Mouse (Mus musculus) spleen, adult 2 months (tissue): Measurements from ENCODE around the gene Apc2. TPM values are rescaled to one million over a fixed set of nuclear protein-coding genes. Genes with fewer than 3 reads are reported as not detected.

Source experiments
- DNase-seq, 2 experiments: peaks; one replicate each; pipeline versions ENCODE4 v3.0.0 to v3.0.0-alpha.2; 2012 to 2021; ENCODE audit warnings: low spot score in 2 of 2, low read depth in 1 of 2
- H3K27ac ChIP-seq: fragments of 200-500 bp; 2 replicates; pipeline ENCODE4 v1.5.1; 2012; ENCODE audit warnings: low read length, inconsistent platforms; ENCODE audit not compliant: insufficient read depth
- H3K27me3 ChIP-seq: fragments of 200-500 bp; 2 replicates; pipeline ENCODE4 v1.6.1; 2012; ENCODE audit warnings: mild to moderate bottlenecking, moderate library complexity, low read length, inconsistent platforms; ENCODE audit not compliant: control insufficient read depth, insufficient read depth
- H3K36me3 ChIP-seq: fragments of 200-500 bp; 2 replicates; pipeline ENCODE4 v1.6.1; 2012; ENCODE audit warnings: mild to moderate bottlenecking, low read length, inconsistent platforms; ENCODE audit not compliant: control insufficient read depth, insufficient read depth
- H3K4me1 ChIP-seq: fragments of 200-500 bp; 2 replicates; pipeline ENCODE4 v1.6.1; 2011; ENCODE audit warnings: inconsistent platforms; ENCODE audit not compliant: control insufficient read depth, insufficient read depth, insufficient read length
- H3K4me3 ChIP-seq: fragments of 200-500 bp; 2 replicates; pipeline ENCODE4 v1.5.1; 2011; ENCODE audit warnings: mild to moderate bottlenecking, inconsistent platforms; ENCODE audit not compliant: insufficient read depth, insufficient read length; ENCODE audit errors: extremely low read depth
- CTCF ChIP-seq: fragments of 200-500 bp; IDR thresholded peaks from 2 replicates; pipeline ENCODE4 v1.5.1; 2011; ENCODE audit warnings: mild to moderate bottlenecking, inconsistent platforms; ENCODE audit not compliant: insufficient read depth, insufficient read length, insufficient replicate concordance; ENCODE audit errors: extremely low read depth
- POLR2A ChIP-seq: fragments of 200-500 bp; IDR thresholded peaks from 2 replicates; pipeline ENCODE4 v1.6.1; 2011; ENCODE audit warnings: low read depth, low read length, inconsistent platforms
- WGBS: fragments of 180-500 bp; shearing (Covaris S2); methylation state at CpG from one replicate; pipeline ENCODE4 v1.1.7; 2018; 5-methylcytosine and 5-hydroxymethylcytosine counted together
- polyA plus RNA-seq: library from polyadenylated mRNA; depleted of rRNA; stranded (reverse); fragments of >200 nt; gene quantifications from 2 replicates; pipeline ENCODE4 v1.2.3, GENCODE M21; 2012

The Apc2 gene
- polyA plus RNA-seq, 1 experiment = 0.68 TPM

DNA sequence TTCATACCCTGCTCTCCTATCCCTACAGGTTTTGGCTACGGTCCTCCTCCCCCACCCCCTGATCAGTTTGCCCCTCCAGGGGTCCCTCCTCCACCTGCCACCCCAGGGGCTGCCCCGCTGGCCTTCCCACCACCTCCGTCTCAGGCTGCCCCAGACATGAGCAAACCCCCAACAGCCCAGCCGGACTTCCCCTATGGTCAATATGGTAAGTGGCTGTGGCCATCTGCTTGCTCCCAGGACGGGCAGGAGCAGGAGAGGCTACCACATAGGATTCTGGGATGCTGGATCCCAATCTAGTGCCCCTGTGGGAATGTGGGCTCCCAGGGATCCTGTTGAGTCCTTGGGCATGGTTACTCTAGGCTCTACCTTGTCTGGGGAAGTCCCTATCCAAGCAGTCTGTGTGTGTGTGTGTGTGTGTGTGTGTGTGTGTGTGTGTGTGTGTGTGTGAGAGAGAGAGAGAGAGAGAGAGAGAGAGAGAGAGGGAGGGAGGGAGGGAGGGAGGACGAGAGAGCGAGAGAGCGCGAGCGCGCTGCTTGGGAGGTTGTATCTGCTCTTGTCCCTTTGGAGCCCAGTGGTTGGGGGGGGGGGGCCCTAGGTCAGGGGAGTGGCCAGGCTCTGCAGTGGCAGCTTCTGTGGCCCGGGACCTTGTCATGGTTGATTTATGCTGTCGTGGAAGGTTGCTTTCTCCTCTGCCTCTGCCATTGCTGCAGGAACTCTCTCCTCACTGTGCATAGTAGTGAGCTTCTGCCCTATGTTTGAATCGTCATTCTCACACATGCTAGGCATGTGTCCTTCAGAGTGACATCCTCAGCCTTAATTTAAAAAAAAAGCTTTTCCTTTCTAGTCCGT lies 10.3 kb upstream of the Apc2 start:
- Histone ChIP-seq H3K27me3 (no peaks in the 10 kb centered on the region), H3K4me3 (no peak overlapping the region), H3K36me3 (peaks cover 50% of the 10 kb centered on the region), H3K27ac (no peak overlapping the region), H3K4me1 (no peaks in the 10 kb centered on the region; the same call in 1 of the 2 replicates)
- 84% methylated on average over 13 of the region's 15 CpGs for WGBS
- DNase-seq = no peak
- TF ChIP-seq POLR2A (no peak), CTCF (no peak)

- Histone ChIP-seq H3K4me3 (no peak overlapping the region), H3K4me1 (no peaks in the 10 kb centered on the region), H3K27me3 (no peaks in the 10 kb centered on the region), H3K27ac (no peak overlapping the region), H3K36me3 (peaks cover 40% of the 10 kb centered on the region)
- no peak for TF ChIP-seq POLR2A
- TF ChIP-seq CTCF = no peak
- DNase-seq = no peak
- WGBS = 92% methylated on average over 12 of the region's 12 CpGs
Measured at GRCm38 (mm10) chr10:80288097-80288496, 7.7 kb upstream of the Apc2 start.

GRCm38 (mm10) chr10:80288657-80289056 lies 7.1 kb upstream of the Apc2 start:
- peaks cover 38% of the 10 kb centered on the region for H3K36me3 ChIP-seq

DNA sequence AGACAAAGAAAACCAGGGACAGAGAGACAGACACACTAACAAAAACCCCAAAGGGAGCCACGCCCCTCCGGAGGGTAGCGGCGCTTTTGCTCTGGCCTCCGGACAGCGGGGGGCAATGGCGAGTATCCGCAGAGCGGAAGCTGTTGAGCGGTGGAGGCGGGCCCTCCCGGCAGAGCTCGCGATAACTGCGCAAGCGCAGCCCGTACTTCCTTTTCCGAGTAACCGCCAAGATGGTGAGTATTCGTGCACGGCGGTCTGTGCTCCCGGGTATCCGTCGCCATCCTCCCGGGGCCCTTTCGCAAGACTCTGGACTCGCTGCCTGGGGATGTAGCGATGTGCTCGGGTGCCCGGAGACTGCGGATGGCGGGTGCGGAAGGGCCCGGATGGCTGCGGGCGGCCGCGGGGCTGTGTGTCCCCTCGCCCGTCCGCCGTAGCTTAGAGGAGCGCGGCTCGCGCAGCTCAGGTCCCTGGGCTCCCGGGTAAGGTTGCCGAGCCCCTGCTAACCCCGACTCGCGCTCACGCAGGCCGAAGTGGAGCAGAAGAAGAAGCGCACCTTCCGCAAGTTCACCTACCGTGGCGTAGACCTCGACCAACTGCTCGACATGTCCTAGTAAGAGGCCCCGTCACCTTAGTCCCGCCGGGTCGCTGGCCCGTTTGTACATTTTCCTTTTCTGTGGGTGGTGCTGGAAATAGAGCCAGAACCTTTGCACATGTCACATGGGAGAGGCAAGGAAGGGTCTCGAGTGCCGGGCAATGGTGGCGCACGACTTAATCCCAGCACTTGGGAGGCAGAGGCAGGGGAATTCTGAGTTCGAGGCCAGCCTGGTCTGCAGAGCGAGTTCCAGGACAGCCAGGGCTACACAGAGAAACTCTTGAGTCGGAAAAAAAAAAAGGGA lies 3.3 kb upstream of the Apc2 start, which contains the start of gene Rps15:
Gene Rps15 (plus strand): TSS at position 203 of the 896 bp plus-strand sequence.
- peaks cover 17% of the 10 kb centered on the region for H3K36me3 ChIP-seq
- DNase-seq = peak; percentile 92 to 94
- peaks cover 4% of the 10 kb centered on the region; the same call in 1 of the 2 replicates for H3K4me1 ChIP-seq
- no peaks in the 10 kb centered on the region for H3K27me3 ChIP-seq
- TF ChIP-seq CTCF (peak; percentile 55; the same call in 1 of the 2 replicates), POLR2A (peak; percentile 97)
- under 1% methylated on average over 72 of the region's 72 CpGs for WGBS
- peak within 1 kb of the TSS; percentile 74 for H3K27ac ChIP-seq
- peak within 1 kb of the TSS; percentile 83 for H3K4me3 ChIP-seq

More at GRCm38 (mm10) chr10:80288657-80289056, 7.1 kb upstream of the Apc2 start:
- TF ChIP-seq POLR2A (no peak), CTCF (no peak)
- Histone ChIP-seq H3K4me1 (peaks cover 4% of the 10 kb centered on the region; the same call in 1 of the 2 replicates), H3K27ac (no peak overlapping the region), H3K4me3 (no peak overlapping the region), H3K27me3 (no peaks in the 10 kb centered on the region)
- no peak for DNase-seq
- WGBS = 72% methylated on average over 8 of the region's 8 CpGs

DNA sequence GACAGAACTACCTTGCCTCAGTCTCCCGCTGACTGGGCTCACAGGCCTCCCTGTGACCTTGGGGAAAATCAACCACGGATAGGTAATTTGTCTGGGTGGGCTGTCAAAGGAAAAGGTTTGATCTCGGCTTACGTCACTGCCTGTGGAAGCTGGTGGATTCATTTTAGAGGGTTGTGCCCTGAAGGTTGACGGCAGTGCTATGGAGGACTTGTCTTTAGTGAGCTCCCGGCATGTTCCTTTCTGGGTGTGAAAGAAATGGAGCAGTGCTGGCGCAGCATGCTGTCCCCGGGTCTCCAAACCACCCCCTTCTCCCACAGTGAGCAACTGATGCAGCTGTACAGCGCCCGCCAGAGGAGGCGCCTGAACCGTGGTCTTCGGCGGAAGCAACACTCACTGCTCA lies 2.5 kb upstream of the Apc2 start:
- Histone ChIP-seq H3K27me3 (no peaks in the 10 kb centered on the region), H3K36me3 (peaks cover 14% of the 10 kb centered on the region), H3K4me3 (peak overlapping the region; percentile 83), H3K4me1 (peaks cover 4% of the 10 kb centered on the region; the same call in 1 of the 2 replicates), H3K27ac (no peak overlapping the region)
- DNase-seq = no peak
- WGBS = 19% methylated on average over 14 of the region's 14 CpGs
- TF ChIP-seq CTCF = no peak
- TF ChIP-seq POLR2A = no peak

DNA sequence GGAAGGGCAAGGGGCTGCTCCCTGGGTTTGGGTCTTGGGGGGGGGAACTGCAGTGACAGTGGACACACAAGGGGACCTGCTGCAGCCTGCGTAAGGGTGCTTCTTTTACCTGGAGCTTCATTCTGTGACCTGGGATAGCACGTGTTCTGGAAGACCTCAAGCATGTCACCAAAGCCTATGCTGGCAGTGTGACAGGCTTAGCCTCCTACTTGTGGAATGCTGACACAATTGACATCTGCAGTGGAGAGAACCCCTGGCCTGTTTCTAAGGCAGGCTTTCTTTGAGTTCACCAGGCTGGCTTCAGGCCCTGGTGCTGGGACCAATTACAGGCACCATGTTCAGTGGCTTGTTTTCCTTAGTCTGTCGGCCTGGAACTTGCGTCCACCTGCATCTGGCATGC lies 1.5 kb upstream of the Apc2 start:
- WGBS = 91% methylated on average over 4 of the region's 4 CpGs
- H3K36me3 ChIP-seq = peaks cover 12% of the 10 kb centered on the region
- peaks cover 4% of the 10 kb centered on the region; the same call in 1 of the 2 replicates for H3K4me1 ChIP-seq
- H3K4me3 ChIP-seq = no peak overlapping the region
- DNase-seq = no peak
- H3K27me3 ChIP-seq = peaks cover 4% of the 10 kb centered on the region; the same call in 1 of the 2 replicates
- H3K27ac ChIP-seq = no peak overlapping the region
- TF ChIP-seq POLR2A (no peak), CTCF (no peak)
